Mouse (Mus musculus) brain, embryonic 14.5 days (tissue): ENCODE measurements at regions not wholly inside any gene's neighbourhood (a gene's known extent, or its start where the extent isn't known, plus 50 kb on each side); places are given as distances from the start of the nearest gene placed in this dataset.

Source experiments
- CTCF ChIP-seq: fragments of 200-500 bp; IDR thresholded peaks from 2 replicates; pipeline ENCODE4 v1.5.1; 2012; ENCODE audit warnings: inconsistent platforms, mild to moderate bottlenecking, moderate library complexity, borderline replicate concordance; ENCODE audit not compliant: insufficient read depth, insufficient read length; ENCODE audit errors: extremely low read depth
- POLR2A ChIP-seq: fragments of 200-500 bp; IDR thresholded peaks from 2 replicates; pipeline ENCODE4 v1.6.1; 2012; ENCODE audit warnings: mild to moderate bottlenecking, inconsistent platforms, borderline replicate concordance; ENCODE audit not compliant: poor library complexity, insufficient read depth, insufficient read length, severe bottlenecking; ENCODE audit errors: extremely low read depth

DNA sequence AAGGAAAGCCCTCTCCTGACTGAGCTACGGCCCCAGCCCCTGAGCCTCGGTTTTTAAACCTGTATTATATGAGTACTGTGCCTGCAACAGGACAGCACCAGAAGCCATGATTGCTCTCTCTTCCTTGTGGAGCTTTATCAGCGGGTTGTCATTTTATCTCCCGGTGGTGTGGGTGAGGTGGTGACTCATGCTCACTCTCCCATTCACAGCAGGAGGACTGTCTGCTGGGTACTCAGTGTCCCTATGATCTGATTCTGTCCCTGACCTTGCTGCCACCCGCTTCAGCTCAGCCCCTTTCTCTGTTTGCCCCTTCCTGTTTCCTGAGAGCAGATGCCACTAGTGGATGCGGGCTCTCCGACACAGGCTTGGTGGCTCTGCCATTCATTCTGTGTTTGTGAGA is 277.9 kb downstream of the Med13l start:
- TF ChIP-seq CTCF: no peak
- no peak for TF ChIP-seq POLR2A
